Mouse (Mus musculus) hindbrain, embryonic 16.5 days (tissue): ENCODE measurements around the gene Hist1h1t. TPM values are rescaled to one million over a fixed set of nuclear protein-coding genes. Genes with fewer than 3 reads are reported as not detected.

Experiments
- ATAC-seq: fragments of 200-750 bp; cut with Nextera tagmentation; 2 replicates; pipeline ENCODE4 v1.8.0; 2017; ENCODE audit warnings: moderate TSS enrichment, moderate library complexity
- H3K27ac ChIP-seq: fragments of 300-500 bp; sonication (generic); 2 replicates; pipeline ENCODE4 v1.5.1; 2014; ENCODE audit warnings: low read depth, mild to moderate bottlenecking, control low read depth, low read length, moderate library complexity
- H3K27me3 ChIP-seq: fragments of 300-500 bp; sonication (generic); replicated peaks from 2 replicates; pipeline ENCODE4 v1.6.1; 2014; ENCODE audit warnings: low read length; ENCODE audit not compliant: control insufficient read depth, insufficient read depth
- H3K36me3 ChIP-seq: fragments of 300-500 bp; sonication (generic); 2 replicates; pipeline ENCODE4 v1.6.1; 2014; ENCODE audit warnings: mild to moderate bottlenecking, low read length, moderate library complexity, mixed read lengths; ENCODE audit not compliant: control insufficient read depth, insufficient read depth
- H3K4me1 ChIP-seq: fragments of 300-500 bp; sonication (generic); 2 replicates; pipeline ENCODE4 v1.6.1; 2014; ENCODE audit warnings: low read depth, low read length; ENCODE audit not compliant: control insufficient read depth, insufficient read depth
- H3K4me2 ChIP-seq: fragments of 300-500 bp; sonication (generic); 2 replicates; pipeline ENCODE4 v1.6.1; 2014; ENCODE audit warnings: mild to moderate bottlenecking, low read length, control low read depth, moderate library complexity
- H3K4me3 ChIP-seq: fragments of 300-500 bp; sonication (generic); 2 replicates; pipeline ENCODE4 v1.5.1; 2014; ENCODE audit warnings: mild to moderate bottlenecking, low read length, control low read depth, moderate library complexity
- H3K9ac ChIP-seq: fragments of 300-500 bp; sonication (generic); 2 replicates; pipeline ENCODE4 v1.6.1; 2014; ENCODE audit warnings: low read depth, mild to moderate bottlenecking, control low read depth, low read length, moderate library complexity
- H3K9me3 ChIP-seq: fragments of 300-500 bp; sonication (generic); 2 replicates; pipeline ENCODE4 v1.6.1; 2014; ENCODE audit warnings: mild to moderate bottlenecking, low read length, moderate library complexity; ENCODE audit not compliant: control insufficient read depth
- WGBS: fragments of 180-500 bp; shearing (Covaris S2); extraction: QIAGEN DNeasy Blood & Tissue Kit; methylation state at CpG from one replicate; pipeline ENCODE4 v1.1.7; 2014; 5-methylcytosine and 5-hydroxymethylcytosine counted together
- polyA plus RNA-seq: library from polyadenylated mRNA; unstranded; fragments of >200 nt; fragmentation: Nextera tagmentation; extraction: Ambion mirVana; gene quantifications from 2 replicates; pipeline ENCODE4 v1.2.1, GENCODE M21; 2015

The Hist1h1t gene
- polyA plus RNA-seq, 1 experiment from 2014 or later: not detected

- Histone ChIP-seq H3K9me3 (no peaks in the 10 kb centered on the region), H3K27ac (no peak overlapping the region)
- ATAC-seq: no peak
Measured at GRCm38 (mm10) chr13:23725213-23725612, 29.6 kb downstream of the Hist1h1t start.

GRCm38 (mm10) chr13:23728472-23729191 is 33.0 kb downstream of the Hist1h1t start:
- Histone ChIP-seq H3K27ac (no peak overlapping the region), H3K36me3 (no peaks in the 10 kb centered on the region), H3K4me1 (no peaks in the 10 kb centered on the region), H3K4me2 (no peak overlapping the region), H3K4me3 (no peak overlapping the region), H3K9ac (no peak overlapping the region), H3K27me3 (no peaks in the 10 kb centered on the region), H3K9me3 (no peaks in the 10 kb centered on the region)
- ATAC-seq: no peak
- 81% methylated on average over 18 of the region's 18 CpGs for WGBS

More at GRCm38 (mm10) chr13:23725213-23725612, 29.6 kb downstream of the Hist1h1t start:
- Histone ChIP-seq H3K4me1 (no peaks in the 10 kb centered on the region), H3K27me3 (no peaks in the 10 kb centered on the region), H3K9ac (no peak overlapping the region), H3K36me3 (no peaks in the 10 kb centered on the region), H3K4me2 (no peak overlapping the region), H3K4me3 (no peak overlapping the region)
- 14% methylated on average over 1 of the region's 1 CpGs for WGBS

DNA sequence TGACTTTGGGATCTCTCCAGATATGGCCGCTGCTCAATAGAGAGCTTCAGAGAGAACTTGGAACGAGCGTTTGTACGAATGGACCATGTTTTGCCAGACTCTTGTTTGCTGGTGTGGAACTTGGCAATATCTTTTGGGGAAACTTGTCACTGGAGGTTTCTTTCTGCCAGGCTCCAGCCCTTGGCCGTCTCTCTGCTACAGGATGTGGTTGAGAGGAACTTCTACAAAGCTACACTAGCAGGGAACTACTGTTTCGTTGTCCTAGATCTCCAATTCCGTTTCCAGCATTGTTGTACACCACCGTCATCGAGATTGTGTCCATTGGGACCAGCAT is 33.5 kb downstream of the Hist1h1t start:
- no peaks in the 10 kb centered on the region for H3K36me3 ChIP-seq
- no peak overlapping the region for H3K4me3 ChIP-seq
- no peaks in the 10 kb centered on the region for H3K27me3 ChIP-seq
- H3K4me1 ChIP-seq: no peaks in the 10 kb centered on the region
- H3K9me3 ChIP-seq: no peaks in the 10 kb centered on the region
- WGBS: 92% methylated on average over 9 of the region's 9 CpGs
- H3K4me2 ChIP-seq: no peak overlapping the region
- H3K27ac ChIP-seq: no peak overlapping the region
- H3K9ac ChIP-seq: no peak overlapping the region
- no peak for ATAC-seq

DNA sequence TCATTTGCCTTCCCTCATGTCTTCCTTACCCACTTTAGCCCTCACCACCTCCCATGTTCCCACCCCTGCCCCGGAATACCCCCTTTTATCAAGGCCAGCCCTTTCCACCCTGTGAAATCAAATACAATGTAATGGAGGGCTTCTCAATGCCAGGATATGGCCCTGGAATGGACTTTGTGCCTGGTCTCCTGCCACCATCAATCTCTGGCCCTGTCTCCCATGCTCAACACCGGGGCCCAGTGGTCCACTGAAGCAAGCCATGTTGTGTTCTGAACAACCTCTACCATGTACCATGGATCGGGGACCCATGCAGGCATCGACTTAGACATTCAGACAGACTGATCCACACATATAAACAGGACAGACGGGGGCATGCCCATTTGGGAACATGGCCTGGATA is 34.1 kb downstream of the Hist1h1t start:
- Histone ChIP-seq H3K9ac (no peak overlapping the region), H3K27me3 (no peaks in the 10 kb centered on the region), H3K9me3 (no peaks in the 10 kb centered on the region), H3K4me3 (no peak overlapping the region), H3K4me2 (no peak overlapping the region), H3K27ac (no peak overlapping the region), H3K36me3 (no peaks in the 10 kb centered on the region), H3K4me1 (no peaks in the 10 kb centered on the region)
- no peak for ATAC-seq
- WGBS: 96% methylated on average over 5 of the region's 5 CpGs

GRCm38 (mm10) chr13:23730479-23730878 is 34.9 kb downstream of the Hist1h1t start:
- Histone ChIP-seq H3K9me3 (no peaks in the 10 kb centered on the region), H3K4me2 (no peak overlapping the region), H3K27ac (no peak overlapping the region), H3K36me3 (no peaks in the 10 kb centered on the region), H3K4me1 (no peaks in the 10 kb centered on the region), H3K9ac (no peak overlapping the region), H3K4me3 (no peak overlapping the region), H3K27me3 (no peaks in the 10 kb centered on the region)
- ATAC-seq: no peak
- 38% methylated on average over 8 of the region's 8 CpGs for WGBS

- no peak for ATAC-seq
- 23% methylated on average over 8 of the region's 8 CpGs for WGBS
Measured at GRCm38 (mm10) chr13:23732156-23732804, 36.7 kb downstream of the Hist1h1t start.

GRCm38 (mm10) chr13:23737091-23737490 is 41.5 kb downstream of the Hist1h1t start:
- H3K9ac ChIP-seq: no peak overlapping the region
- H3K27me3 ChIP-seq: no peaks in the 10 kb centered on the region
- H3K4me2 ChIP-seq: no peak overlapping the region
- no peaks in the 10 kb centered on the region for H3K36me3 ChIP-seq
- no peak overlapping the region for H3K4me3 ChIP-seq
- H3K27ac ChIP-seq: no peak overlapping the region
- ATAC-seq: no peak
- peaks cover 9% of the 10 kb centered on the region for H3K4me1 ChIP-seq
- WGBS: 86% methylated on average over 5 of the region's 5 CpGs
- no peaks in the 10 kb centered on the region for H3K9me3 ChIP-seq

More at GRCm38 (mm10) chr13:23732156-23732804, 36.7 kb downstream of the Hist1h1t start:
- no peak overlapping the region for H3K4me3 ChIP-seq
- H3K9me3 ChIP-seq: no peaks in the 10 kb centered on the region
- H3K27me3 ChIP-seq: no peaks in the 10 kb centered on the region
- H3K9ac ChIP-seq: no peak overlapping the region
- no peak overlapping the region for H3K4me2 ChIP-seq
- no peaks in the 10 kb centered on the region for H3K36me3 ChIP-seq
- H3K27ac ChIP-seq: no peak overlapping the region
- H3K4me1 ChIP-seq: no peaks in the 10 kb centered on the region

DNA sequence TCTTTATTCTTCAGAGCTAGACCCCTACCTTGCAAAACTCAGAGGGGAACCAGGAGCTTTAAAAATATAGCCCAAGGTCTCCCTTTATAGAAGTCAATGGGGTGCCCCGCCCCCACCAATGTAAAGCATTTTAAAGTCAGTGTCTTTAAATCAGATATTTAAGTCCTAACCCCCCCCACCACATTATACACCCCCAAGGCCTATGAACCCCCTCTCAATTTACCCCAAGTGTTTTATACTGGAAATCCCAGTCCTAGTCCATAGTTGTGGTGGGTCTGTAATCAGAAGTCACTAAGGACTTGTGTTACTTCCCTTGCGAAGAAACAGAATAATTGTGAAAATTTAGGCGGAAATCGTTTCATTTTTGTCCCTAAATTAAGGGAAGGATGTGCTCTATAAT is 42.4 kb downstream of the Hist1h1t start:
- WGBS: 20% methylated on average over 4 of the region's 4 CpGs
- no peak for ATAC-seq
- H3K4me3 ChIP-seq: peak overlapping the region; percentile 53
- H3K9ac ChIP-seq: peak overlapping the region; percentile 64
- peak overlapping the region; percentile 95 for H3K4me2 ChIP-seq
- peaks cover 9% of the 10 kb centered on the region for H3K4me1 ChIP-seq
- H3K9me3 ChIP-seq: no peaks in the 10 kb centered on the region
- H3K27ac ChIP-seq: peak overlapping the region; percentile 77
- H3K27me3 ChIP-seq: no peaks in the 10 kb centered on the region
- H3K36me3 ChIP-seq: no peaks in the 10 kb centered on the region

DNA sequence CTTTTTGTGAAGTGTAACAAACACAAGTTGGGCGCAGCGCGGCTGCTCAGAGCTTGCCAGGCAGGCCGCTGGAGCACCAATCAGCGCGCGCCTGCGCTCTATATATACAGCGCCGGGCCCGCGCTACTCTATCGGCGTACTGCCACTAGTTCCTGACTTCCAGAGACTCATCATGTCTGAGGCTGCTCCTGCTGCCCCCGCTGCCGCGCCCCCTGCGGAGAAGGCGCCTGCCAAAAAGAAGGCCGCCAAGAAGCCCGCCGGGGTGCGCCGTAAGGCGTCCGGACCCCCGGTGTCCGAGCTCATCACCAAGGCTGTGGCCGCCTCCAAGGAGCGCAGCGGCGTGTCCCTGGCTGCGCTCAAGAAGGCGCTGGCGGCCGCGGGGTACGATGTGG is 43.1 kb downstream of the Hist1h1t start, which contains the start of gene Hist1h1c:
Hist1h1c (plus strand) TSS at position 132 of the 392 bp plus-strand sequence.
- Histone ChIP-seq H3K9ac (peak within 1 kb of the TSS; percentile 64), H3K27me3 (no peaks in the 10 kb centered on the region)

More for the DNA sequence above, 43.1 kb downstream of the Hist1h1t start, which contains the start of gene Hist1h1c:
- Histone ChIP-seq H3K4me3 (peak within 1 kb of the TSS; percentile 53), H3K36me3 (no peaks in the 10 kb centered on the region), H3K9me3 (no peaks in the 10 kb centered on the region), H3K27ac (peak within 1 kb of the TSS; percentile 77), H3K4me1 (peaks cover 9% of the 10 kb centered on the region), H3K4me2 (peak within 1 kb of the TSS; percentile 95)
- peak; percentile 94 for ATAC-seq
- WGBS: under 1% methylated on average over 31 of the region's 38 CpGs
